Mouse (Mus musculus) ES-E14 (cell line): ENCODE measurements around the gene Stxbp3.

Experiments
- CHD2 ChIP-seq: IDR thresholded peaks from 2 replicates; pipeline ENCODE4 v1.6.1; 2014; ENCODE audit warnings: mild to moderate bottlenecking, low read depth, low read length, inconsistent platforms
- HCFC1 ChIP-seq: IDR thresholded peaks from 2 replicates; pipeline ENCODE4 v1.6.1; 2012; ENCODE audit warnings: low read length, inconsistent platforms, borderline replicate concordance; ENCODE audit not compliant: insufficient read depth
- MAFK ChIP-seq: IDR thresholded peaks from 2 replicates; pipeline ENCODE4 v1.6.1; 2014; ENCODE audit warnings: mild to moderate bottlenecking, low read depth, low read length, inconsistent platforms; ENCODE audit not compliant: insufficient read depth
- ZC3H11A ChIP-seq: IDR thresholded peaks from 2 replicates; pipeline ENCODE4 v1.6.1; 2012; ENCODE audit warnings: low read depth, mild to moderate bottlenecking, inconsistent platforms, low read length, borderline replicate concordance
- ZNF384 ChIP-seq: IDR thresholded peaks from 2 replicates; pipeline ENCODE4 v1.6.1; 2012; ENCODE audit warnings: low read depth, low read length, inconsistent platforms

GRCm38 (mm10) chr3:108855371-108855770, 15.0 kb upstream of the Stxbp3 start:
- TF ChIP-seq MAFK (no peak), CHD2 (no peak), HCFC1 (no peak), ZNF384 (no peak), ZC3H11A (no peak)
